In the genomic region with DNA sequence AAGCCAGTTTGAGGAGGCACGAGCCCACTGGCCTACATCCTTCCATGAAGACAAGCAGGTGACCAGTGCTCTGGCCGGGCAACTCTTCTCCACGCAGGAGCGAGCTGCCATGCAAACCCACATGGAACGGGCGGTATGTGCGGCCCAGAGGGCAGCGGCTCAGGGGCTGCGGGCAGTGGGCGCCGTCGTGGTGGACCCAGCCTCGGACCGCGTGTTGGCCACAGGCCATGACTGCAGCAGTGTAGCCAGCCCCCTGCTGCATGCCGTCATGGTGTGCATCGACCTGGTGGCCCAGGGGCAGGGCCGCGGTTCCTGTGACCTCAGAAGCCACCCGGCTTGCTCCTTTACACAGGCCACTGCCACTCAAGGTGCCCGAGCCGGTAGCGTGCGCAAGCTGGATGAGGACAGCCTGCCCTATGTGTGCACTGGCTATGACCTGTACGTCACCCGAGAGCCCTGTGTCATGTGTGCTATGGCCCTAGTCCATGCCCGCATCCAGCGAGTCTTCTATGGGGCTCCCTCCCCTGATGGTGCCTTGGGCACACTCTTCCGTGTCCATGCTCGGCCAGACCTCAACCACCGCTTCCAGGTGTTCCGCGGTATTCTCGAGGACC, we compare ENCODE assay signal across 20 mouse cellular contexts. TPM values are rescaled to one million over a fixed set of nuclear protein-coding genes. Genes with fewer than 3 reads are reported as not detected.
DNase-seq lines count a peak whose midpoint lies in the region; ATAC-seq and TF ChIP-seq lines count a peak whose summit lies in the region.
"Had no signal": no experiment of that assay in that cellular context is flagged by ENCODE, and none has a peak within 500 bp of the region (broad histone marks: within the 10 kb centered on the region; RNA-seq: fewer than 3 reads in every experiment).

No protein-coding gene starts in this region.

- H3K9ac ChIP-seq in limb, embryonic 12.5 days (replicated peaks) = no peak overlapping the region
- H3K9ac ChIP-seq: heart, embryonic 13.5 days; hindbrain, embryonic 14.5 days; limb, embryonic 13.5 days; liver, embryonic 15.5 days had no signal

- TF ChIP-seq CTCF in G1E (IDR thresholded peaks at IDR 0.05; ENCODE audit: low read depth, low read length) = no peak

- ATAC-seq in limb, embryonic 12.5 days (ENCODE audit: insufficient number of reproducible peaks, insufficient read depth, low FRiP score, low TSS enrichment, low read depth) = no peak
- no peak for ATAC-seq in G1E (ENCODE audit: extremely low read depth, insufficient number of reproducible peaks, low FRiP score, poor library complexity, severe bottlenecking)
- ATAC-seq: forebrain, embryonic 16.5 days had no signal

- H3K27ac ChIP-seq in limb, embryonic 12.5 days = no peak overlapping the region
- no peak overlapping the region for H3K27ac ChIP-seq in limb, embryonic 10.5 days
- H3K27ac ChIP-seq: forebrain, embryonic 10.5 days; heart, embryonic 13.5 days; hindbrain, embryonic 14.5 days; limb, embryonic 13.5 days; liver, embryonic 15.5 days; macrophage had no signal

- H3K9me3 ChIP-seq in limb, embryonic 12.5 days = no peaks in the 10 kb centered on the region
- no peaks in the 10 kb centered on the region for H3K9me3 ChIP-seq in limb, embryonic 10.5 days (replicated peaks)
- H3K9me3 ChIP-seq in G1E (replicated peaks) = no peaks in the 10 kb centered on the region
- H3K9me3 ChIP-seq: forebrain, embryonic 10.5 days; heart, embryonic 13.5 days; limb, embryonic 13.5 days; liver, embryonic 15.5 days had no signal

- H3K4me1 ChIP-seq in limb, embryonic 12.5 days (replicated peaks) = peaks cover 15% of the 10 kb centered on the region
- peaks cover 30% of the 10 kb centered on the region for H3K4me1 ChIP-seq in limb, embryonic 10.5 days
- peaks cover 81% of the 10 kb centered on the region for H3K4me1 ChIP-seq in G1E (ENCODE audit: insufficient read depth, low read depth, low read length)

- H3K4me3 ChIP-seq in limb, embryonic 12.5 days (replicated peaks) = 0 out of 2 replicates have a peak overlapping the region, but pooled peaks have one; percentile 2
- no peak overlapping the region for H3K4me3 ChIP-seq in limb, embryonic 10.5 days
- peak overlapping the region; percentile 53; the same call in 1 of the 2 replicates for H3K4me3 ChIP-seq in G1E (ENCODE audit: low read depth, low read length)
- H3K4me3 ChIP-seq: heart, embryonic 13.5 days; limb, embryonic 13.5 days; liver, embryonic 15.5 days had no signal

- H3K27me3 ChIP-seq in limb, embryonic 12.5 days = no peaks in the 10 kb centered on the region
- H3K27me3 ChIP-seq in limb, embryonic 10.5 days (ENCODE audit: low read depth, poor library complexity, severe bottlenecking) = no peaks in the 10 kb centered on the region
- H3K27me3 ChIP-seq in G1E (ENCODE audit: insufficient read depth, low read length) = no peaks in the 10 kb centered on the region
- H3K27me3 ChIP-seq: heart, embryonic 13.5 days; limb, embryonic 13.5 days; liver, embryonic 15.5 days had no signal

- DNase-seq in cerebellum, adult 8-10 months = peak; percentile 35
- no peak for DNase-seq in cerebellum, adult 11 months
- DNase-seq in limb, embryonic 10.5 days (ENCODE audit: low spot score) = no peak
- DNase-seq in CD4-positive helper T cell, adult 2 months (ENCODE audit: low read depth, low spot score) = peak; percentile 14
- no peak for DNase-seq in G1E (ENCODE audit: low spot score)
- DNase-seq in lung, postnatal 14 days = no peak
- DNase-seq: gastrocnemius, postnatal 10 days; heart, adult 18-20 months; heart, postnatal 14 days; kidney, postnatal 36 days; layer of hippocampus, postnatal 36 days; right cerebral cortex, postnatal 4 days had no signal

- peaks cover 57% of the 10 kb centered on the region for H3K36me3 ChIP-seq in limb, embryonic 12.5 days
- peaks cover 64% of the 10 kb centered on the region for H3K36me3 ChIP-seq in limb, embryonic 10.5 days
- peaks cover 80% of the 10 kb centered on the region for H3K36me3 ChIP-seq in G1E (replicated peaks)

- 97% methylated on average over 34 of the region's 34 CpGs for WGBS in limb, embryonic 12.5 days
- whole genome bisulfite sequencing in limb, embryonic 10.5 days = 95% methylated on average over 34 of the region's 34 CpGs

- H3K4me2 ChIP-seq in limb, embryonic 12.5 days = no peak overlapping the region
- H3K4me2 ChIP-seq: heart, embryonic 13.5 days; hindbrain, embryonic 14.5 days; limb, embryonic 13.5 days; liver, embryonic 15.5 days had no signal

RNA-seq across cellular contexts. Expression of a gene that starts 1.0 kb away (rescaled TPM):
- polyA plus RNA-seq in limb, embryonic 12.5 days (2016; fragmentation: Nextera tagmentation; extraction: Ambion mirVana) = 4.9 and 6.1 TPM in 2 replicates
- polyA plus RNA-seq in limb, embryonic 10.5 days (2016; fragmentation: Nextera tagmentation; extraction: Ambion mirVana) = 5.1 and 5.2 TPM in 2 replicates
- total RNA-seq in G1E (2014; fragmentation: Nextera tagmentation) = 1.1 and 2.2 TPM in 2 replicates
- total RNA-seq in G1E (2017) = 0.82 and 1.2 TPM in 2 replicates
- 2.4 and 2.8 TPM in 2 replicates for polyA plus RNA-seq in G1E (2012)
- polyA plus RNA-seq: macrophage had no signal

RNA-seq across cellular contexts. Expression of a gene that starts 4.2 kb away (rescaled TPM):
- polyA plus RNA-seq in limb, embryonic 12.5 days (2016; fragmentation: Nextera tagmentation; extraction: Ambion mirVana) = 6.1 and 9.9 TPM in 2 replicates
- 11.1 and 13.4 TPM in 2 replicates for polyA plus RNA-seq in limb, embryonic 10.5 days (2016; fragmentation: Nextera tagmentation; extraction: Ambion mirVana)
- total RNA-seq in G1E (2014; fragmentation: Nextera tagmentation) (not detected in 2 replicates), G1E (2017) (1.2 and 1.6 TPM in 2 replicates)
- 19.4 and 23.5 TPM in 2 replicates for polyA plus RNA-seq in G1E (2012)

RNA-seq across cellular contexts. Expression of a gene that starts 4.2 kb away (rescaled TPM):
- 62.1 and 66.0 TPM in 2 replicates for polyA plus RNA-seq in limb, embryonic 12.5 days (2016; fragmentation: Nextera tagmentation; extraction: Ambion mirVana)
- polyA plus RNA-seq in limb, embryonic 10.5 days (2016; fragmentation: Nextera tagmentation; extraction: Ambion mirVana) = 87.8 and 92.2 TPM in 2 replicates
- total RNA-seq in G1E (2014; fragmentation: Nextera tagmentation) (37.5 and 39.4 TPM in 2 replicates), G1E (2017) (12.7 and 12.9 TPM in 2 replicates)
- polyA plus RNA-seq in G1E (2012) = 72.8 and 87.0 TPM in 2 replicates

RNA-seq across cellular contexts. Expression of a gene that starts 15.8 kb away (rescaled TPM):
- polyA plus RNA-seq in limb, embryonic 12.5 days (2016; fragmentation: Nextera tagmentation; extraction: Ambion mirVana) = 239 and 260 TPM in 2 replicates
- 237 and 255 TPM in 2 replicates for polyA plus RNA-seq in limb, embryonic 10.5 days (2016; fragmentation: Nextera tagmentation; extraction: Ambion mirVana)
- total RNA-seq in G1E (2014; fragmentation: Nextera tagmentation) (91.3 and 110 TPM in 2 replicates), G1E (2017) (189 and 193 TPM in 2 replicates)
- 470 and 513 TPM in 2 replicates for polyA plus RNA-seq in G1E (2012)

RNA-seq across cellular contexts. Expression of a gene that starts 16.7 kb away (rescaled TPM):
- polyA plus RNA-seq in limb, embryonic 12.5 days (2016; fragmentation: Nextera tagmentation; extraction: Ambion mirVana) = 108 and 110 TPM in 2 replicates
- polyA plus RNA-seq in limb, embryonic 10.5 days (2016; fragmentation: Nextera tagmentation; extraction: Ambion mirVana) = 104 and 108 TPM in 2 replicates
- total RNA-seq in G1E (2014; fragmentation: Nextera tagmentation) (12.4 and 14.6 TPM in 2 replicates), G1E (2017) (37.8 and 44.0 TPM in 2 replicates)
- polyA plus RNA-seq in G1E (2012) = 574 and 928 TPM in 2 replicates

Comparison
In these comparisons a context has a peak if more than half of its experiments do, and no peak if none do; other contexts are left out.
1. DNase-seq: peak in cerebellum, adult 8-10 months (single experiment) and CD4-positive helper T cell, adult 2 months (single experiment); none in cerebellum, adult 11 months (single experiment), limb, embryonic 10.5 days (single experiment), G1E (single experiment) and lung, postnatal 14 days (single experiment).